Mouse (Mus musculus) splenic B cell, adult 2 months (primary cell): ENCODE data around the gene Calcoco2.
"Not testable (repeated sequence)": the region's sequence is repeated elsewhere in the genome, so short reads cannot be mapped to it uniquely, and the experiment has no call there.

Source experiments
- DNase-seq: peaks from one replicate; pipeline ENCODE4 v3.0.0-alpha.2; 2011; ENCODE audit warnings: low read depth, low spot score
- H3K27me3 ChIP-seq: 2 replicates; pipeline ENCODE4 v1.6.1; 2012; ENCODE audit warnings: mild to moderate bottlenecking, low read length, moderate library complexity, mixed read lengths; ENCODE audit not compliant: control insufficient read depth, poor library complexity, insufficient read depth, severe bottlenecking
- H3K36me3 ChIP-seq: 2 replicates; pipeline ENCODE4 v1.6.1; 2012; ENCODE audit warnings: mild to moderate bottlenecking, low read length, moderate library complexity, mixed read lengths; ENCODE audit not compliant: control insufficient read depth, poor library complexity, insufficient read depth, severe bottlenecking

The Calcoco2 gene

DNA sequence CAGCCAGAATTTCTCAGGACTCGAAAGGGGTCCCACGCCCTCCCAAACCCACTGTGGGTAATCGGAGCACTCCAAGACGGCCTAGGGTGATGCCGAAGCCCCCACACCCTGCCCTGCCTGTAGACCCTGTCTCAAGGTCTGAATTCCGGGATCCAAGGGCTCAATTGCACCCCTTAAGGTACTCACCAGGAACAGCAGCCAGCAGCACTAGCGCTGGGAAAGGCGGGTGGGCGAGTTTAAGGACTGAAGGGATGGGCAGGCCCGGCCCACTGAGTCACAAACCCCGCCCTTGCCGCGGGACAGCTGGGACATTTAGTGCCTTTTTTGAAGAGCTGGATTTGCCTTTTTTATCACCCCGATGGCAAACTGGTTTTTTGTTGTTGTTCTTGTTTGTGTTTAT is at the start of gene Calcoco2:
Gene Calcoco2, minus strand, starts transcription at position 214 of the 400 bp plus-strand sequence.
- no peak for DNase-seq
- Histone ChIP-seq H3K27me3 (no peaks in the 10 kb centered on the region; the same call in 1 of the 2 replicates), H3K36me3 (no peaks in the 10 kb centered on the region)

DNA sequence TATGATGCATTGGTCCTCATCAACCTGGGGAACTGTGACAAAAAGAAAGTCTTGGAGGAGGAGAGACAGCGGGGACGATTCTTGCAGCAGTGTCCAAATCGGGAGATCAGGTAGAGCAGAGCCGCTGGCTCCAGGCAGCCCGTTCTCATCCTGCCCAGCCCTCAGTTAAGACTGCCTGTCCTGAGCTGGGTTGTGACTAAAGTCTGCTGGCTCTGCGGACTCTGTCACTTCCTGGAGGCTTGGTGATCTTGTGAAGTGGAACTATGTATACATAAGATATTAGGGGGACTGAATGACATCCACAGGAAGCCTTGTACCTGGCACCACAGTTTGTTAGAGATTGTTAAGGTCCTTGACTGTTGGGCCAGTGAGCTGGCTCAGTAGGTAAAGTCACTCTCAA is 35.7 kb upstream of the Calcoco2 start:
- peaks cover 4% of the 10 kb centered on the region; the same call in 1 of the 2 replicates for H3K27me3 ChIP-seq

DNA sequence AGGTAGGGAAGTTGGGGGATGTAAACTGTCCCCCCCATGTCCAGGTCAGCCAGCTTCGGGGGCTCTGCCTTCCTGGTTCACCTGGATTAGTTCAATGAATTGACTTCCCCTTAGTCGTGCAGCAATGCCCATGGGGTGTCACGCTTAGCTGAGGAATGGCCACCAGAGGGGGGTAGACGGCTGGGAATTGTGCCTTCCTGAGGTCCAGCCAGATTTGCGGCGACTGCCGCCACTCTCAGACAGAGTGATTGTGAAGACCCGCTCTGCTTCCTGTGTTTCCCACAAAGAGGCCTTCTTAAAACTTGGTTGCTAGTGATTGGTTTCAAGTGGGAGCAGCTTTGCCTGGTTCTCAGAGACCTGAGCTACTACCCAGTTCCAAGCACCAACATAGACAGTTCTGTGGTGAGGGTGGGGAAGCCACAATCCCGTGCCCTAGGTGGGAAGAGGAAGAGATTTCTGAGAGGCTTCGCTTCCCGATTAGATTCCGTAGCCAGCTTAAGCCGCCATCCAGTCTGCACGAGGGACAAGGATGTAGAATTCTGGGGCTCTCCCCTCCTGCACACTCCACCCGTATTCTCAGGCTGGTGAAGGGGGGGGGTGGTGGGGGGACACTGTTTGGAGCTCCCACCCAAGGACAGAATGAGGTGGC is 34.0 kb upstream of the Calcoco2 start:
- Histone ChIP-seq H3K27me3 (peaks cover 2% of the 10 kb centered on the region; the same call in 1 of the 2 replicates), H3K36me3 (no peaks in the 10 kb centered on the region)
- DNase-seq, result peak; percentile 51

More for the DNA sequence above, 35.7 kb upstream of the Calcoco2 start:
- no peak for DNase-seq
- H3K36me3 ChIP-seq, result no peaks in the 10 kb centered on the region

DNA sequence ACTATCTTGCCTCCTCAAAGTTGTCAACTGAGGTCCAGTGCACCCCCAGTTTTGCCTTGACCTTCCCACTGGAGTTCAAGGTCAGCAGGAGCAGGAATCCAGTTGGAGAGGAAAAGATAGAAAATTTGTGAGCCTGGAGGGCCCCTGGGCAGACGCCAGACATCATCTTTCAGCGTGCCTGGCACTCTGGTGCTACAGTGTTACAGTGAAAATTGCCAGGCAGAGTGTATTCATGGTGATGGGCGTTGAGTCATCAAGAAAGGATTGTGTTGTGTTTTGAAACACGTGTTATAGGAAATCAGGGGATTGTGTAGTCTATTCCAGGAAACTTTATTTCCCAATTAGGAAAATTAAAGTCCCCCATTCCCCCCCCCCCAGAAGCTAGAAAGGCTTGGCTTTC is 32.0 kb upstream of the Calcoco2 start:
- no peaks in the 10 kb centered on the region for H3K36me3 ChIP-seq
- DNase-seq, result no peak
- 0 out of 2 replicates have a peak, but pooled peaks cover 2% of the 10 kb centered on the region for H3K27me3 ChIP-seq

DNA sequence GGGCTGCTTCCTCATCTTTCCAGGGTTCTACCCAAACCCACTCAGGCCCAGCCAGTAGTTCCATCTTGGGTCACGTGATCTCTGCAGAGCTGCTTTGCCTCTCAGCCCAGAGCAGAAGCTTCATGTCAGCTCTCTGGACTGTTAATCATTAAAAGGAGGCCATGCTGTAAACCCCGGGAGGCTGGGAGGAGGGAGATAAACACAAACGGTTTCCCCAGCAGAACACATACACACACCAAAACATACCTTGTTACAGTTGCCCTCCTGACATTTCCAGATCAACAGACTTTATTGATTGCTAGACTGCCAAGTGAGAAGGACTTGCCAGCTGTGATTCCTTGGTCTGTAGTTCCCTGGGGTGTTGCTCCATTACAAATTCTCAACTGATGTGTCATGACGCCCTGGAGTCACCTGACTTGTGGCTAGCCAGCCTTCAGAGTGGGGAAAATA is 29.0 kb upstream of the Calcoco2 start:
- Histone ChIP-seq H3K36me3 (no peaks in the 10 kb centered on the region), H3K27me3 (0 out of 2 replicates have a peak, but pooled peaks cover 1% of the 10 kb centered on the region)
- DNase-seq, result no peak

DNA sequence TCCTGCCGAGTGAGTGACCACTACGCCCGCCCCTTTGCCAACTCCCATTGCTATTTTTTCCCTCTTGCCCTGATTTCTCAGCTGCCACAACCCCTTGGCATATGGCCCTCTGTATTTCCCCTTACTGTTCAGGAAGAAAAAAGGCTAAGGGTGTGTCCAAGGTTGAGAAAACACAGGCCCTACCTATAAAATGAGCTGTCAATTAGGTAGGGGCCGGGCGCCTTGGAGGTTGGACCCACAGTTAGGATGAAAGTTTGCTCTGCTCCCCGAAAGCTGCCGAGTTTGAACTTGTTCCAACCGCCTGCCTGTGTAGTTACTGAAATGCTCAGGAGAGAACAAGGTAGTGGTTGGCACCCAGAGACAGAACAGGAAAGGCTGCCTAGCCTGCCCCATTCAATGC is 24.1 kb upstream of the Calcoco2 start:
- no peak for DNase-seq
- Histone ChIP-seq H3K36me3 (no peaks in the 10 kb centered on the region), H3K27me3 (no peaks in the 10 kb centered on the region)

DNA sequence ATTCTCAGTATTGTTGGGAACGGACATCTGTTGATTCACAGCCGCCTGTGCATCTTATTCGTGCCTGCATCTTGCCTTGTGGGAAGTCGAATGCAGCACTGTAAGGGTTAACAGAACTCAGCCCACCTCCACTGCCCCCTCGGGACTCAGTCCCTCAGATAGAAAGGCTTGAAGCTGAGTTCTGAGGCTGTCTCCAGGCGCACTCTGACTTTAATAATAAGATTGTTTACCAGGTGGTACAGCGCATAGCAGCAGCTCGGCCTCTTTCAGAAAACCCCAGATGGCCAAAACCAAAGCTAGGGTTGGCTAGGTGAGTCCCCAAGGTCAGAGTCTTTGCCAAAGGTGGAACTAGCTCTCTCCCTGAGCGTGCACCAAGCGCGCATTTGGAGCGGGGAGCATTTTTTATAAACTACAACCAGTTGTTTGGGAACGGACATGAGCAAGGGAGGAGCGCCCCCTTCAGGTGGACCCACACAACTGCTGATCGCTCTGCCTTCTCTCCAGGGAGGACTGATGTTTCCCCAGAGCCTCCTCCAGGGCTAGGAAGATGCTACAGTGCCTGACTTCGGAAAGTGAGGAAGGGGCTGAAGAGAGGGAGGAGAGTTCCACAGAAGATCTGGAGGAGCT is 21.6 kb upstream of the Calcoco2 start, which contains the start of gene Ttll6:
Gene Ttll6, plus strand, starts transcription at position 548 of the 627 bp plus-strand sequence.
- H3K36me3 ChIP-seq, result no peaks in the 10 kb centered on the region
- no peaks in the 10 kb centered on the region for H3K27me3 ChIP-seq
- peak; percentile 45 for DNase-seq

DNA sequence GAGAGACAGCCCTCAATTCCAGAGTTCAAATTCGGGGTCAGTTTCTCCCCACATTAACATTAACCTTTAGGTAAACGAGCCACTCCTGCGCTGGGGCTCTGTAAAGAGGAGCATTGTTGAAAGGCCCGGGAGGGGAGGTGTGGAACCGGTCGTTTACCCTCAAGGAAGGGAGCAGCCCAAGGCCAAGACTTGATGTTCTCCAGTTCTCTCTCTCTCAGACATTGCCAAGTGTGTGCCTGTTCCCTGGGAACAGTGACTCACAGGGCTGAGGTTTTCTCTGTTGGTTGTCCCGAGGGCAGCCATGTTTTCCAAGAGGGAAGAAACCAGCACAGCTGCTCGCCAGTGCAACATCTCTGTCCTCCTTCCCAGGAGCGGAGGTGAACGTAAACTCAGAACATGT is 18.8 kb upstream of the Calcoco2 start:
- DNase-seq, result no peak
- Histone ChIP-seq H3K36me3 (no peaks in the 10 kb centered on the region), H3K27me3 (no peaks in the 10 kb centered on the region)

DNA sequence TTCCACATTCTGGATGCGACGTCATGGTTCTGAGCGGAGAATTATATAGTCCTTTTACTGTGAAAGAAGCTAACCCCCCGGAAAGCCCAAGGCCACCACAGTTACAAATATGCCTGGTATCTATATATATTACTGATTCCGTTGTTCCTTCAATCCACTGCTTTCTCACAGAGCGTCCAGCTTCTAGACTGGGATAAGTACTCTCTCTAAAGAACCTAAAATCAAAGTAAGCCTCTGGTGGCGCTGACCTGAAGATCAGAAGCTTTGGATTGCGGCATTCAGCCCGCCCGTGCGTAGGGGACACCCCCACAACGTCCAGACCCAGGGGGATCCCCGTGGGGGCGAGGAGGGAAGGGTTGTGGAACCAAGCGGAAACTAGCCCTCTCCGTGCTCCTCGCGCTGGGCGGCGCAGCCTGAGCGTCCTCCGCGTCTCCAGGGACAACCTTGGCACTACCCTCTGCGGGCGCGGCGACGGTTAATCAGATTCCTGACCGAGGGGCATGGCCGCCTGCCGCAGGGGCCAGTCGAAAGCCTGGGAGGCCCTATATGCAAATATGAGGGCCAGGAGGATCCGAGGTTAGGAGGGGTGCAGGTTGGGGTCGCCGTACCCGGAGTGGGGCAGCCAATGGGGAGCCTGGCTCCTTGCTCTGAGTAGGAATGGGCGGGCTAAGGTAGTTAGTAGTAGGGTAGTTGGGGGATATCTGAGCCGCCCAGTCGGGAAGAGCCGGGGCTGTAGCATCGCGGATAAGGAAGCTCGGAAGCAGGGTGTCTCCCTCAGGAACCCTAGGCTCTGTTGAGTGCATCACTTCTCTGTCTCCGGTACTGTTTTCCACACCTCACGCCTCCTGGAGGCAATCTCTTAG is 12.5 kb upstream of the Calcoco2 start:
- DNase-seq, result peak; percentile 39
- Histone ChIP-seq H3K36me3 (no peaks in the 10 kb centered on the region), H3K27me3 (no peaks in the 10 kb centered on the region; the same call in 1 of the 2 replicates)

DNA sequence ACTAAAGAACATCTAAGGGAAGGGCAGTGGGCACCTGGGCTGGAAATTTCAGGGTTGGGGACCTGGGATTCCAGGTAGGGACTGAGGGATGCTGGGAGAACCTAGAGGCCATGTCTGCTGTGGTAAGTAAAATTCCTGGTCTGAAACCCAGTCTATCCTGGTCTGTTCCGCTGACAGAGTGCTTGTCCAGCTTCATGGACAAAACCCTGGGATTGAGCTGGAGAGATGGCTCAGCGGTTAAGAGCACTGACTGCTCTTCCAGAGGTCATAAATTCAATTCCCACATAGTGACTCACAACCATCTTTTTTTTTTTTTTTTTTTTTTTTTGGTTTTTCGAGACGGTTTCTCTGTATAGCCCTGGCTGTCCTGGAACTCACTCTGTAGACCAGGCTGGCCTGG is 11.0 kb upstream of the Calcoco2 start:
- not testable (repeated sequence) for H3K27me3 ChIP-seq, H3K36me3 ChIP-seq, DNase-seq

DNA sequence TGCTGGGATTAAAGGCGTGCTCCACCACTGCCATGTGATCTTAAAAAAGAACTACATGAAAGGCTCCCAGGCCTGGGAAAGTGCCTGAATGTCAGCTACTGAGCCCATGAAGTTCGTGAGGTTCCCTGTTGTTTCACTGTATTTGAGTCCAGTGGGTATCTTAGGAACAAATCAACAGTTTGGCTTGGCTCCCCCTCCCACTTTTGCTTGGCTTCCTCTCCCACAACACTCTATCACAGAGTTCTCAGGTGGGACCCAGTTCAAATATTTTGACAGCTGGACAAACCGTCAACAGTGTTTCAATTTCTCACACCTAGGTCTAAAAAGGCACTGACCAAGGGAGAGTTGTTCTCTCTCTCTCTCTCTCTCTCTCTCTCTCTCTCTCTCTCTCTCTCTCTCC is 7.6 kb upstream of the Calcoco2 start:
- H3K27me3 ChIP-seq, result no peaks in the 10 kb centered on the region; the same call in 1 of the 2 replicates
- DNase-seq, result no peak
- no peaks in the 10 kb centered on the region for H3K36me3 ChIP-seq

DNA sequence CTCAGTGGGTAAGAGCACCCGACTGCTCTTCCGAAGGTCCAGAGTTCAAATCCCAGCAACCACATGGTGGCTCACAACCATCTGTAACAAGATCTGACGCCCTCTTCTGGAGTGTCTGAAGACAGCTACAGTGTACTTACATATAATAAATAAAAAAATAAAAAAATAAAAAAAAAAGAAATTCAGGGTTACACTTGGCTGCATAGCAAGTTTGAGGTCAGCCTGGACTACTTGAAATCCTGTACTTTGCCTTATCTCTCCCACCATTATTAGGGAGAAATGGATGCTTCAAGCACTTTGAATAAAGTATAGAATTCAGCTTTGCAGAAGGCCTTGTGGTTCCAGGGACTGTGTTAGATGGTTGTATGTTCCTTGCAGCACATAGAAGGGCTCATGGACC is 5.2 kb upstream of the Calcoco2 start:
- not testable (repeated sequence) for DNase-seq, H3K27me3 ChIP-seq, H3K36me3 ChIP-seq

DNA sequence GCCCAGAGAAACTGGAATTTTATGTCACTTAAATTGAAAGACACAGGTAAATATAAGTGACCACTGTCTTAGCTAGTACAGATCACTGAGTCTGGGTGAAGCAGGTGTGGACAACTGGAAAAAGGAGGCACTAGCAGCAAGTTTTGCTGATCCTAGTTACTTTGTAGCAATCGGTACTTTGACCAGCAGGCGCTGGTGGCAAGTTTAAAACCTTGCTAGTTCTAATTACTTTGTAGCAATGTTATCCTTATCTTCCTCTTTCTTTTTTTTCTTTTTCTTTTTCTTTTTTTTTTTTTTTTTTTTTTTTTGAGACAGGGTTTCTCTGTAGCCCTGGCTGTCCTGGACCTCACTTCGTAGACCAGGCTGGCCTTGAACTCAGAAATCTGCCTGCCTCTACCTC is 4.4 kb upstream of the Calcoco2 start:
- Histone ChIP-seq H3K27me3 (no peaks in the 10 kb centered on the region; the same call in 1 of the 2 replicates), H3K36me3 (no peaks in the 10 kb centered on the region)
- no peak for DNase-seq

DNA sequence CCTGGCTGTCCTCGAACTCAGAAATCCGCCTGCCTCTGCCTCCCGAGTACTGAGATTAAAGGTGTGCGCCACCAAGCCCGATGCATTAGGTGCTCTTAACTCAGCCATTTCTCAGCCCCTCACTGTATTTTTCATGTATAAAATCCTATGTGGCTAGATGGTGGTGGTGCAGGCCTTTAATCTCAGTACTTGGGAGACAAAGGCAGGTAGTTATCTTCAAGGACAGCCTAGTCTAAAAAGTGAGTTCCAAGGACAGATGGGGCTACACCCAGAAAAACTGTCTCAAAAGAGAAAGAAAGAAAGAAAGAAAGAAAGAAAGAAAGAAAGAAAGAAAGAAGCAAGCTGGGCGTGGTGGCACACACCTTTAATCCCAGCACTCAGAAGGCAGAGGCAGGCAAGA is 3.7 kb upstream of the Calcoco2 start:
- no peaks in the 10 kb centered on the region for H3K36me3 ChIP-seq
- no peak for DNase-seq
- no peaks in the 10 kb centered on the region; the same call in 1 of the 2 replicates for H3K27me3 ChIP-seq

DNA sequence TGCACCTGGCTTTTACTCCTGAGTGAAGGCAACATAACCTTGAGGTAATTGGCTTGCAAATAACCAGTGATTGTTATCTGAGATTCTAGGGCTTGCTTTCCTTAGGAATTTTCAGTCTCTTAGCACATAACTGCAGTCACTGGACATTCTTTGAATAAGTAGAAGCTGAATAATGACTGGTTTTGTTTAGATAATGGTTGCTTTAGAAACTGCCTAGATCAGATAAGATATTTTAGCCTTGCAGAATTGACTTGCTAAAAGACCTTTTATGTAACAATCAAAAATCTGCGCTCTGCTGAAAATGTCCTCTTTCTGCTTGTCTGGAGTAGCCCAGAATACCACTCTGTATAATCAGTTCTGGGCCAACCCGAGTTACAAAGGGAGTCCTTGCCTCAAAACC is 2.3 kb upstream of the Calcoco2 start:
- Histone ChIP-seq H3K36me3 (no peaks in the 10 kb centered on the region), H3K27me3 (no peaks in the 10 kb centered on the region; the same call in 1 of the 2 replicates)
- DNase-seq, result no peak
